In the genomic region with DNA sequence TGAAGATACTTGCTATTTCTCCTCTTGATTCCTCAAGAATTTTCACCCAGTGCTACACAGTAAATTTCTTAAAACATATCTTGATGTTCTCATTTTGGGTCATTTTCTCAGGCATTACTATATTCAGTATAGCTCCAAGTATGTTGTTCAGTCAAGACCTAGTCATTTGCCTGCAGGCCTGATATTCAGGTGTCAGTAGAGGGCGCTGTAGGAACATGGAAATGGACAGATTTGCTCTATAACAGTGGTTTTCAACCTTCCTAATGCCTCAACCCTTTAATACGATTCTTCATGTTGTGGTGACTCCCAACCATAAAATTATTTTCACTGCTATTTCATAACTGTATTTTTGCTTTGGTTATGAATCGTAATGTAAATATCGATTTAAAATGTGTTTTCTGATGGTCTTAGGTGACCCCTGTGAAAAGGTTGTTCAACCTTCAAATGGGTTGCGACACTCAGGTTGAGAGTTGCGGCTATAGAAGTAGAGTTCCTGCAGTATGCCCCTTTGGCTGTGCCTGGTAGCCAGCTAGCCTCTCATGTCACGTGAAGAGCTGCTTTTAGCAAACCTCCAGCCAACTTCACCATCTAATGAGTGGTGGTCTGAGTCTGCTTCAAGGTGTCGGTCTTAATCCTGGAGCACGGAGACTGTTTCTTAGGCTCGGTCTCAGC, we compare ENCODE assay signal across 8 mouse cellular contexts. TPM values are rescaled to one million over a fixed set of nuclear protein-coding genes. Genes with fewer than 3 reads are reported as not detected.
DNase-seq lines count a peak whose midpoint lies in the region; ATAC-seq and TF ChIP-seq lines count a peak whose summit lies in the region.

No protein-coding gene starts in this region.

- H3K27me3 ChIP-seq in liver, adult 2 months (ENCODE audit: control insufficient read depth, insufficient read depth, low read length), result no peaks in the 10 kb centered on the region
- no peaks in the 10 kb centered on the region for H3K27me3 ChIP-seq in liver, embryonic 12.5 days (replicated peaks)
- no peaks in the 10 kb centered on the region for H3K27me3 ChIP-seq in embryonic facial prominence, embryonic 14.5 days (replicated peaks; ENCODE audit: control insufficient read depth, insufficient read depth, low read length)
- no peaks in the 10 kb centered on the region for H3K27me3 ChIP-seq in intestine, embryonic 16.5 days (replicated peaks; ENCODE audit: control insufficient read depth, insufficient read depth, low read length)
- H3K27me3 ChIP-seq in limb, embryonic 13.5 days, result no peaks in the 10 kb centered on the region

- no peak overlapping the region for H3K4me3 ChIP-seq in liver, adult 2 months (ENCODE audit: insufficient read depth, low read depth, low read length)
- no peak overlapping the region for H3K4me3 ChIP-seq in liver, embryonic 12.5 days
- H3K4me3 ChIP-seq in embryonic facial prominence, embryonic 14.5 days (ENCODE audit: low read depth, low read length), result no peak overlapping the region
- H3K4me3 ChIP-seq in intestine, embryonic 16.5 days (ENCODE audit: low read length), result no peak overlapping the region
- H3K4me3 ChIP-seq in limb, embryonic 13.5 days, result no peak overlapping the region

- peaks cover 2% of the 10 kb centered on the region; the same call in 1 of the 2 replicates for H3K4me1 ChIP-seq in liver, adult 2 months (ENCODE audit: control insufficient read depth, insufficient read depth, low read length)
- H3K4me1 ChIP-seq in liver, embryonic 12.5 days, result no peaks in the 10 kb centered on the region
- no peaks in the 10 kb centered on the region for H3K4me1 ChIP-seq in embryonic facial prominence, embryonic 14.5 days (ENCODE audit: control insufficient read depth, insufficient read depth, low read length)
- peaks cover 7% of the 10 kb centered on the region for H3K4me1 ChIP-seq in intestine, embryonic 16.5 days (ENCODE audit: control insufficient read depth, insufficient read depth, low read length)
- peaks cover 7% of the 10 kb centered on the region for H3K4me1 ChIP-seq in limb, embryonic 13.5 days

- WGBS in liver, adult 2 months, result 43% methylated on average over 10 of the region's 10 CpGs
- WGBS in liver, embryonic 12.5 days (ENCODE audit: insufficient replicate concordance), result 54% methylated on average over 10 of the region's 10 CpGs
- WGBS in embryonic facial prominence, embryonic 14.5 days, result 58% methylated on average over 10 of the region's 10 CpGs
- 59% methylated on average over 10 of the region's 10 CpGs for WGBS in intestine, embryonic 16.5 days
- WGBS in limb, embryonic 13.5 days, result 56% methylated on average over 10 of the region's 10 CpGs

- no peak overlapping the region for H3K9ac ChIP-seq in liver, adult 2 months (ENCODE audit: low read depth, low read length)
- H3K9ac ChIP-seq in liver, embryonic 12.5 days, result no peak overlapping the region
- H3K9ac ChIP-seq in embryonic facial prominence, embryonic 14.5 days (ENCODE audit: low read depth, low read length), result no peak overlapping the region
- no peak overlapping the region for H3K9ac ChIP-seq in intestine, embryonic 16.5 days (ENCODE audit: low read depth, low read length)
- no peak overlapping the region for H3K9ac ChIP-seq in limb, embryonic 13.5 days

- H3K9me3 ChIP-seq in liver, embryonic 12.5 days (replicated peaks), result no peaks in the 10 kb centered on the region
- H3K9me3 ChIP-seq in embryonic facial prominence, embryonic 14.5 days (ENCODE audit: control insufficient read depth, low read length), result no peaks in the 10 kb centered on the region
- H3K9me3 ChIP-seq in intestine, embryonic 16.5 days (ENCODE audit: control insufficient read depth, low read length), result no peaks in the 10 kb centered on the region
- H3K9me3 ChIP-seq in limb, embryonic 13.5 days, result no peaks in the 10 kb centered on the region

- H3K36me3 ChIP-seq in liver, adult 2 months (ENCODE audit: control insufficient read depth, insufficient read depth, low read length), result no peaks in the 10 kb centered on the region
- no peaks in the 10 kb centered on the region for H3K36me3 ChIP-seq in liver, embryonic 12.5 days
- H3K36me3 ChIP-seq in embryonic facial prominence, embryonic 14.5 days (ENCODE audit: control insufficient read depth, insufficient read depth, low read length), result no peaks in the 10 kb centered on the region
- no peaks in the 10 kb centered on the region for H3K36me3 ChIP-seq in intestine, embryonic 16.5 days (ENCODE audit: control insufficient read depth, insufficient read depth, low read length)
- H3K36me3 ChIP-seq in limb, embryonic 13.5 days, result no peaks in the 10 kb centered on the region

- H3K27ac ChIP-seq in liver, adult 2 months (replicated peaks; ENCODE audit: insufficient read depth, low read depth, low read length), result no peak overlapping the region
- no peak overlapping the region for H3K27ac ChIP-seq in liver, embryonic 12.5 days
- no peak overlapping the region for H3K27ac ChIP-seq in embryonic facial prominence, embryonic 14.5 days (replicated peaks; ENCODE audit: low read depth, low read length)
- H3K27ac ChIP-seq in intestine, embryonic 16.5 days (ENCODE audit: low read length), result no peak overlapping the region
- H3K27ac ChIP-seq in limb, embryonic 13.5 days, result no peak overlapping the region

- peak; percentile 61 for TF ChIP-seq CTCF in liver, adult 2 months (IDR thresholded peaks at IDR 0.05; ENCODE audit: low read depth, low read length)

- H3K4me2 ChIP-seq in liver, embryonic 12.5 days, result no peak overlapping the region
- H3K4me2 ChIP-seq in embryonic facial prominence, embryonic 14.5 days (ENCODE audit: low read depth, low read length), result no peak overlapping the region
- no peak overlapping the region for H3K4me2 ChIP-seq in intestine, embryonic 16.5 days (ENCODE audit: low read depth, low read length)
- H3K4me2 ChIP-seq in limb, embryonic 13.5 days (replicated peaks), result no peak overlapping the region

- H3K79me2 ChIP-seq in liver, adult 2 months (ENCODE audit: control insufficient read depth, insufficient read depth, low read length), result no peaks in the 10 kb centered on the region

- no peak for ATAC-seq in liver, embryonic 12.5 days
- ATAC-seq in embryonic facial prominence, embryonic 14.5 days (ENCODE audit: low read depth), result no peak
- ATAC-seq in intestine, embryonic 16.5 days, result peak; percentile 53; the same call in 1 of the 2 replicates
- peak; percentile 54; the same call in 1 of the 2 replicates for ATAC-seq in limb, embryonic 13.5 days (ENCODE audit: low FRiP score, low read depth)
- no peak for ATAC-seq in inflammation-experienced regulatory T-cells, adult 6 months

- TF ChIP-seq POLR2A in liver, adult 2 months (IDR thresholded peaks at IDR 0.05; ENCODE audit: extremely low read depth, insufficient read depth, low read length), result no peak

- peak; percentile 79 for DNase-seq in liver, adult 2 months (ENCODE audit: extremely low read depth, low read depth, low spot score)
- peak; percentile 82 for DNase-seq in adrenal gland, postnatal 10 days
- DNase-seq in embryonic facial prominence, embryonic 14.5 days (ENCODE audit: low spot score), result peak; percentile 82
- DNase-seq in ovary, postnatal 36 days (ENCODE audit: low spot score), result peak; percentile 30

RNA-seq across cellular contexts. Expression of a gene that starts 35.9 kb away (rescaled TPM):
- total RNA-seq in liver, adult 2 months (2014; rRNA removed), result 5.0 and 6.0 TPM in 2 replicates
- polyA plus RNA-seq in liver, adult 2 months (2012; rRNA removed), result 13.4 and 20.2 TPM in 2 replicates
- polyA plus RNA-seq in liver, embryonic 12.5 days (2016; fragmentation: Nextera tagmentation; extraction: Ambion mirVana), result 23.4 and 24.3 TPM in 2 replicates
- total RNA-seq in adrenal gland, postnatal 10 days (2021), result 10 to 100 TPM; 10.4 to 15.0 TPM
- 31.3 and 34.9 TPM in 2 replicates for polyA plus RNA-seq in embryonic facial prominence, embryonic 14.5 days (2014; fragmentation: Nextera tagmentation; extraction: Ambion mirVana)
- 31.5 and 35.1 TPM in 2 replicates for polyA plus RNA-seq in intestine, embryonic 16.5 days (2015; fragmentation: Nextera tagmentation; extraction: Ambion mirVana)
- polyA plus RNA-seq in limb, embryonic 13.5 days (2015; fragmentation: Nextera tagmentation; extraction: Ambion mirVana), result 52.9 and 53.3 TPM in 2 replicates
- 10 to 100 TPM; 14.5 to 17.0 (median 15.8) TPM for polyA plus RNA-seq in inflammation-experienced regulatory T-cells, adult 6 months (2017; shearing (Covaris generic))

RNA-seq across cellular contexts. Expression of a gene that starts 36.2 kb away (rescaled TPM):
- 3.8 and 5.3 TPM in 2 replicates for total RNA-seq in liver, adult 2 months (2014; rRNA removed)
- polyA plus RNA-seq in liver, adult 2 months (2012; rRNA removed), result 4.7 TPM in 2 replicates
- polyA plus RNA-seq in liver, embryonic 12.5 days (2016; fragmentation: Nextera tagmentation; extraction: Ambion mirVana), result 44.0 and 48.0 TPM in 2 replicates
- total RNA-seq in adrenal gland, postnatal 10 days (2021), result 10 to 100 TPM; 28.8 to 32.8 TPM
- 55.8 and 59.2 TPM in 2 replicates for polyA plus RNA-seq in embryonic facial prominence, embryonic 14.5 days (2014; fragmentation: Nextera tagmentation; extraction: Ambion mirVana)
- polyA plus RNA-seq in intestine, embryonic 16.5 days (2015; fragmentation: Nextera tagmentation; extraction: Ambion mirVana), result 35.1 and 35.2 TPM in 2 replicates
- polyA plus RNA-seq in limb, embryonic 13.5 days (2015; fragmentation: Nextera tagmentation; extraction: Ambion mirVana), result 74.2 and 75.8 TPM in 2 replicates
- 10 to 100 TPM; 17.7 to 21.6 (median 18.1) TPM for polyA plus RNA-seq in inflammation-experienced regulatory T-cells, adult 6 months (2017; shearing (Covaris generic))

RNA-seq across cellular contexts. Expression of a gene that starts 51.8 kb away (rescaled TPM):
- not detected in 2 replicates for total RNA-seq in liver, adult 2 months (2014; rRNA removed)
- not detected in 2 replicates for polyA plus RNA-seq in liver, adult 2 months (2012; rRNA removed)
- not detected in 2 replicates for polyA plus RNA-seq in liver, embryonic 12.5 days (2016; fragmentation: Nextera tagmentation; extraction: Ambion mirVana)
- total RNA-seq in adrenal gland, postnatal 10 days (2021), result under 1 TPM in 1 of 2 experiments, not detected in 1; 0.48 TPM
- polyA plus RNA-seq in embryonic facial prominence, embryonic 14.5 days (2014; fragmentation: Nextera tagmentation; extraction: Ambion mirVana), result 7.4 and 10.5 TPM in 2 replicates
- 0.34 and 0.72 TPM in 2 replicates for polyA plus RNA-seq in intestine, embryonic 16.5 days (2015; fragmentation: Nextera tagmentation; extraction: Ambion mirVana)
- 5.3 and 5.9 TPM in 2 replicates for polyA plus RNA-seq in limb, embryonic 13.5 days (2015; fragmentation: Nextera tagmentation; extraction: Ambion mirVana)
- polyA plus RNA-seq in inflammation-experienced regulatory T-cells, adult 6 months (2017; shearing (Covaris generic)), result not detected

Comparison
In these comparisons a context has a peak if more than half of its experiments do, and no peak if none do; other contexts are left out.
1. DNase-seq: peak in every context shown above with its lines; median percentile 82 in adrenal gland, postnatal 10 days; 82 in embryonic facial prominence, embryonic 14.5 days; 79 in liver, adult 2 months; 30 in ovary, postnatal 36 days.
2. ATAC-seq: peak in intestine, embryonic 16.5 days (single experiment) and limb, embryonic 13.5 days (single experiment); none in liver, embryonic 12.5 days (single experiment), embryonic facial prominence, embryonic 14.5 days (single experiment) and inflammation-experienced regulatory T-cells, adult 6 months (single experiment).